8 mouse cellular contexts compared by ENCODE assay signal in the genomic region with DNA sequence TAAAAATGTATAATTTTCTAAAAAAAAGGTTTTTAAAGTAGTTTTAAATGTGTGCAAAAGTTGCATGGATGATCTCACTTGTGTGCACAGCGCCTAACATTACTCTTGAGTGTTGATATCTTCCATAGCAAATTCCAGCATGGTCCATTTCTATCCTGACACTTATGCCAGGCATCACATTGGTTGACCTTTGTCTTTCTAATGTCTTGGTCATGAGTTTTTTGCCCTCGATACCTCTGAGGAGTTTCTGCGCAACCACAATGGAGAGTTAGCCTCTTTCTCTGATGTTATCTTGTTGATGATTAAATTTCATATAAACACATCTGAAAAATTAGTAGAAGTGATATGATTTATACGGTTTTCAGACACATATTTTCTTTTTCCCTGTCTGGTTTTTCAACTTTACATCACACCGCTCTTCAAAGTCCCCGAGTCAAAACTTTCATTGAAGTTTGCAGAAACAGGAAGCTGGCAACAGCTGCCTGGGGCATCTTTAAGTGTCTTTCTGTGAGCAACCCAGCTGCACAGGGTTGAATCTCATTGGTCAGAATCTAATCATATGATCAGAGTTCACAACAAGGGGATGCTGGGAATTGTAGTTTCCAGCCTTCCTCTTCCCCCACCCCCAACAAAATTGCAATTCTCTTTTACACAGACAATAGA.
DNase-seq lines count a peak whose midpoint lies in the region; ATAC-seq lines count a peak whose summit lies in the region.
"Had no signal": no experiment of that assay in that cellular context is flagged by ENCODE, and none has a peak within 500 bp of the region (broad histone marks: within the 10 kb centered on the region; RNA-seq: fewer than 3 reads in every experiment).

No protein-coding gene starts in this region.

- DNase-seq in right cerebral cortex, postnatal 4 days, result peak; percentile 6
- no peak for DNase-seq in right cerebral cortex, postnatal 14 days
- peak; percentile 82 for DNase-seq in embryonic facial prominence, embryonic 11.5 days (ENCODE audit: low spot score)
- DNase-seq in spleen, adult 18-20 months, result no peak
- no peak for DNase-seq in ovary, adult 18-20 months (ENCODE audit: low spot score)

- no peaks in the 10 kb centered on the region for H3K27me3 ChIP-seq in embryonic facial prominence, embryonic 11.5 days (ENCODE audit: control insufficient read depth, insufficient read depth, low read length)
- H3K27me3 ChIP-seq in intestine, embryonic 16.5 days (replicated peaks; ENCODE audit: control insufficient read depth, insufficient read depth, low read length), result no peaks in the 10 kb centered on the region
- no peaks in the 10 kb centered on the region for H3K27me3 ChIP-seq in neural tube, embryonic 14.5 days (ENCODE audit: control insufficient read depth, insufficient read depth, low read length)

- no peaks in the 10 kb centered on the region for H3K4me1 ChIP-seq in embryonic facial prominence, embryonic 11.5 days (ENCODE audit: control insufficient read depth, insufficient read depth, low read length)
- H3K4me1 ChIP-seq in intestine, embryonic 16.5 days (ENCODE audit: control insufficient read depth, insufficient read depth, low read length), result no peaks in the 10 kb centered on the region
- no peaks in the 10 kb centered on the region for H3K4me1 ChIP-seq in neural tube, embryonic 14.5 days (ENCODE audit: control insufficient read depth, insufficient read depth, low read length)

- H3K27ac ChIP-seq in embryonic facial prominence, embryonic 11.5 days (replicated peaks; ENCODE audit: low read depth, low read length), result no peak overlapping the region
- no peak overlapping the region for H3K27ac ChIP-seq in intestine, embryonic 16.5 days (ENCODE audit: low read length)
- H3K27ac ChIP-seq in neural tube, embryonic 14.5 days (ENCODE audit: low read depth, low read length), result no peak overlapping the region
- H3K27ac ChIP-seq: macrophage had no signal

- H3K36me3 ChIP-seq in embryonic facial prominence, embryonic 11.5 days (replicated peaks; ENCODE audit: control insufficient read depth, insufficient read depth, low read depth, low read length), result no peaks in the 10 kb centered on the region
- no peaks in the 10 kb centered on the region for H3K36me3 ChIP-seq in intestine, embryonic 16.5 days (ENCODE audit: control insufficient read depth, insufficient read depth, low read length)
- H3K36me3 ChIP-seq in neural tube, embryonic 14.5 days (ENCODE audit: control insufficient read depth, insufficient read depth, low read length), result no peaks in the 10 kb centered on the region

- H3K9ac ChIP-seq in embryonic facial prominence, embryonic 11.5 days (replicated peaks; ENCODE audit: low read length), result no peak overlapping the region
- H3K9ac ChIP-seq in intestine, embryonic 16.5 days (ENCODE audit: low read depth, low read length), result no peak overlapping the region
- no peak overlapping the region for H3K9ac ChIP-seq in neural tube, embryonic 14.5 days (replicated peaks; ENCODE audit: low read depth, low read length)

- no peaks in the 10 kb centered on the region for H3K9me3 ChIP-seq in embryonic facial prominence, embryonic 11.5 days (replicated peaks; ENCODE audit: control insufficient read depth, low read length)
- H3K9me3 ChIP-seq in intestine, embryonic 16.5 days (ENCODE audit: control insufficient read depth, low read length), result no peaks in the 10 kb centered on the region
- H3K9me3 ChIP-seq in neural tube, embryonic 14.5 days (ENCODE audit: control insufficient read depth, low read length), result no peaks in the 10 kb centered on the region

- H3K4me2 ChIP-seq in embryonic facial prominence, embryonic 11.5 days (ENCODE audit: low read depth, low read length), result no peak overlapping the region
- no peak overlapping the region for H3K4me2 ChIP-seq in intestine, embryonic 16.5 days (ENCODE audit: low read depth, low read length)
- no peak overlapping the region for H3K4me2 ChIP-seq in neural tube, embryonic 14.5 days (ENCODE audit: low read depth, low read length)

- 56% methylated on average over 6 of the region's 6 CpGs for WGBS in embryonic facial prominence, embryonic 11.5 days
- 65% methylated on average over 6 of the region's 6 CpGs for WGBS in intestine, embryonic 16.5 days
- 77% methylated on average over 6 of the region's 6 CpGs for WGBS in neural tube, embryonic 14.5 days

- no peak overlapping the region for H3K4me3 ChIP-seq in embryonic facial prominence, embryonic 11.5 days (ENCODE audit: low read depth, low read length)
- H3K4me3 ChIP-seq in intestine, embryonic 16.5 days (ENCODE audit: low read length), result no peak overlapping the region
- no peak overlapping the region for H3K4me3 ChIP-seq in neural tube, embryonic 14.5 days (ENCODE audit: low read depth, low read length)

- ATAC-seq in embryonic facial prominence, embryonic 11.5 days (replicated peaks; ENCODE audit: insufficient number of reproducible peaks, low FRiP score, low TSS enrichment, low read depth), result peak; percentile 85
- peak; percentile 65 for ATAC-seq in intestine, embryonic 16.5 days
- ATAC-seq in neural tube, embryonic 14.5 days (ENCODE audit: low read depth), result peak; percentile 93

Comparison
In these comparisons a context has a peak if more than half of its experiments do, and no peak if none do; other contexts are left out.
1. DNase-seq: peak in right cerebral cortex, postnatal 4 days (single experiment) and embryonic facial prominence, embryonic 11.5 days (single experiment); none in right cerebral cortex, postnatal 14 days (single experiment), spleen, adult 18-20 months (0 of 2) and ovary, adult 18-20 months (single experiment).
2. Peak in every context shown above with its lines, with median percentiles within 50 percentile points of each other: ATAC-seq.